Mouse (Mus musculus) adipocyte (in vitro differentiated cells): ENCODE measurements around the gene Ankib1.
"Not testable (repeated sequence)": the region's sequence is repeated elsewhere in the genome, so short reads cannot be mapped to it uniquely, and the experiment has no call there.

Source experiments
- DNase-seq: peaks from one replicate; pipeline ENCODE4 v3.0.0-alpha.2; 2016; ENCODE audit warnings: low spot score

Gene Ankib1

DNA sequence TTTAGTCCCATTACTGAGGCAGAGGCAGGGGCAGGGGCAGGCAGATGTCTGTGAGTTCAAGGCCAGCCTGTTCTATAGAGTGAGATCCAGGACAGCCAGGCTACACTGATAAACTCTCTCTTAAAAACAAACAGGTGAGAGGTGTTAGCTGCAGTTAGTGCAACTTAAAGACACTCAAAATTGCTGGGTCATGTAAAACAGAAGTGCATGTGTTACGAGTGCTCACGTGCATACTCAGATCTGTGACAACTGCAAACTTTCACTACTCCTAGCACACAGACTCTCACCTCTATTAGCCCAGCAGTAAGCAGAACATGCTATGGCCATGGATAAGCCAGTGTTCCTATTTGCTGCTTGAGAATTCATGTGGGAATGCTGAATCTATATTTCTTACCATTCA lies 79.3 kb downstream of the Ankib1 start:
- DNase-seq = no peak

DNA sequence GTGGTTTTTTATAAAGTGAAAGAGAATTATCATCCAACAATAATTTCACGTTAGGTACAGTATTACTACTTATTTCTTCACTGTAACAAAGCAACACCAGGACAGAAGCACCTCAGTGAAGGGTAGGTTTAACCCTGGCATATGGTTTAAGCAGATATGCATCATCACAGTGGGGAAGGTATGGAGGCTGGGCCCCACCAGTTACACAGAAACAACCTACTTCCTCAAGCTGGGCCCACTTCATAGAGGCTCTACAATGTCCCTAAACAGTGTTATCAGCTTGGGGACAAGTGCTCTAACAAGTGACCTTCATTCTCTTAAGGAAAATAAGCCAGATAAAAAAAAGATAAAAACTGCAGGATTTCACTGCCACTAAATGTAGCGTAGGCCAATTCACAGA lies 79.9 kb downstream of the Ankib1 start:
- no peak for DNase-seq

DNA sequence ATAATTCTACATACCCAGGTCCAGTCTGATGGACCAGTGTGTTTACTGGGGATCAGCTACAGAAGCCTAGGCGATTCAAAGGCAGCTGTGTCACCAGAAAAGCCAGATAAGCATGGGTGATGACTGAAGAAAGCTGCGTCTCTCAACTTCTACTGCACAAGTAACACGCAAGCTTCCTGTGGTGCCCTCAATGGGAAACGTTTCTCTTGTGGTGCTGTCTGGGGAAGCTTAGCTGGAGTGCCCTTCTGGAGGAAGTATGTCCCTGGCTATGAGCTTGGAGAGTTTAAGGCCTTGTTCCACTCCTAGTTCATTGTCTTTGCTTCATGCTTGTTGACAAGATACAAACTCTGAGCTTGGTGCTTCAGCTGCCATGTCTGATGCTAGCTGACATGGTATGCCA lies 83.4 kb downstream of the Ankib1 start:
- DNase-seq = no peak

DNA sequence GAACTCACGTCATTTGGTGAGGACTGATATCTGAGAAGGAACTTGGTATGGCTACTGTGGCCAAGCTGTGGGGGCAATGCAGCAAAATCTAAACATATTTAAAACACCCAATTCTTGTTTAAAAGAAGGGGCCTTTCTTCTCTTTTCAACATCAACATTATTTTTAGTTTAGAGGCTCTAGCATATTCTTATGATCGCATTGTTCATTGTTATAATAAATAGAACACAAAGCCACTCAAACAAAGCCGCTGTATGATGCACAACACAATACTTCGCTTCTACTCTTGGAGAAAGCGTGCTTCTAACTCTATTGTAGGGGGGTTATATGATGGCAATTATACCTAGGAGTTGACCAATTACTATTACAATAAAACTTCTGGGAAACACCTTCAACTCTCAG lies 86.9 kb downstream of the Ankib1 start:
- DNase-seq = no peak

DNA sequence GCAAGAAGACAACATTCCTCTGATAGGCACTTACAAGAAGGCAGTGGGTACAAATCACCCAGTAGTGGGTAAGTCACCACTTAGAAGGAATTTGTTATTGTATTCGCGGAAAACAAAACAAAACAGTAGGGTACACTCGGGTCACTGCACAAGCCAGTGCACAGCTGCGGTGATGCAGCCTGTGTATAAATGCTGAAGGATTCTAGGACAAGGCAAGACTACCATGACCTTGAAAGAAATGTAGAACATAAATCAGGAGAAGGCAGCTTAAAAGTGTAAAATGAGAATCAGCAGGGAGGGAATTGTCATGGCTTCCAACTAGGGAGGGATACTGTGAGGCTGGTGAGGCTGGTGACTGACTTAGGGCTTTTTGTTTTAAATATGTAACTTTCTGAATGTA lies 100.5 kb downstream of the Ankib1 start:
- DNase-seq = no peak

DNA sequence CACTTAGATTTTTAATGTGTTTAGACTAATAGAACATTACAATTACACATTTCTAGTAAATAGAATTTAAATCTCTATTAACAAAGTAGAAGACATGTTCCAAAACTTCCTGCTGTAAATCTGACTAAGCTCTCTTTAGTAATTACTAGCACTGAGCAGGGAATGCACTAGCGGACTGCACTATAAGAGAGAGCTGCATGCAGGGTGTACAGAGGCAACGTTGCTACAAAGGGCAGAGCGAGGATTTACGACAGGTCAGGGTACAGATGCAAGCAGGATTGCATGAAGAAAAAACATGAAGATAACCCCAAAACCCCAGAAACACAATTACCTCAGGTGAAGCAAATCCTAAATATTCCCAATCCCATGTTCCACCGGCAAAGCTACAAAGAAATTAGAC lies 102.7 kb downstream of the Ankib1 start:
- DNase-seq = no peak

DNA sequence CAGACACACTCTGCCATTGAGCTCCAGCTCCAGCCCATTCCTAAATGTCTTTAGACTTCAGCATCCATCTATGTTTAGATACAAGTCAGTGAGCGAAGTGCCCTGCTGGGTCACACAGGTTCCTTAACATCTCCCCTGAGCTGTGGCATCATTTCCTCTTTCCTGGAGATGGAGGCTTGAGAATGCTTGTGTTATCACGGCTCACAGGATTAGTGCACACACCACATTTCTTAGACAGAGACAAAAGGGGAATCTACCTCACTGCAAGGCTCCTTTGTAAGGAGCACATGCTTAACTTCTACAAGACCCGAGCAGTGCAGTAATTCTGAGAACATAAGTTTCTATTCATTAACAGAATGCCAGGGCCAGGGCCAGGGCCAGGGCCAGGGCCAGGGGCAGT lies 106.7 kb downstream of the Ankib1 start:
- DNase-seq = no peak

DNA sequence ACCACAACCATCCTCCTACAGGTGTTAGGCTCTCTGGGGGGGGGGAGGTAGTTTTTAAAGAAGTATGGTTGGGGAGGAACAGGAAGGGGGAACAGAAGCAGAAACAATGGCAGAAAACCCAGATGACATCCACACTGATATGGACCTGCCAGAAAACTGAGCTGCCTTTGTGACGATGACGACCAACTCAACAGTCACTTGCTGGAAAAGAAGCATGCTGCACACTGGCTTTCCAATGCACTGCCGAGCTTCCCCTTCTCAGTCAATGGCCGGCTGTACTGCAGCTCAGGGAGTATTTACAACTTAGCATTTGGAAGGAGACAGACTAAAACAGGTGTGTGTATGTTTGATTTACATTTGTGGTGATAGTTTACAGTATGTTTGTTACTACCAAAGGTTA lies 107.5 kb downstream of the Ankib1 start:
- no peak for DNase-seq

DNA sequence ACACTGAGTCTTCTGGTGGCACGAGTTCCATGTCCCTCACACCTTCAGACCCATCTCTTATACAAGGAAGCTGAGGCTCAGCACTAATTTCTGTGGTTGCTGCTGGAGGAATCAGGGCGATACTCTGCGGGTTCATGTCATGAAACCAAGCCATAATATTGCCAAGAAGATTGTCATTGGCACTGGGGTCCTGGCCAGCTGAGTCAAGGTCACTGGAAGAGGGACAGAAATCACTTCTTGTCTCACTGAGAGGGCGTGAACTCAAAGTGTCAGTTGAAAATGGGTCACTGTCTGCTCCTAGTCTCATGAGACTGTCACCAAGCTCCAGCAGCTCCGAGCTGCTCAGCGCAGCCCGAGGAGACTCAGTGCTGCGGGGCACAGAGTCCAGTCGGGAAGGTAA lies 109.8 kb downstream of the Ankib1 start:
- DNase-seq = no peak

DNA sequence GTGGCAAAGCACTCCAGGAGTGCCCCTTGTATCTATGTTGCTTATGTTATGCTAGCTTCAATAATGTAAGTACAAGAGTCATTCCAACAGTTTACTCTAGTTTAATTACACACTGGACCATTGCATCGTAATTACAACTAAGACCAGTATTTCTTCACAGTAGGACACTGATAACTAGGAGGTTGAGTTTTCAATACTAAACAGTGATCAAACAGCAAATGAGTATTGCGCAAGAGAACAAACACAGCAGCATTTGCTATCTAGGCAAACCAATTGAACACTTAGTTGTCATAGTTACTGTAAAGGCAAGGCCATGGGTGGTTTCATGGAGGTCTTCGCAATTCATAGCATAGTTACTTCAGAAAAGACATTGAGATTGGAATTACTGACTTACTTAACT lies 111.4 kb downstream of the Ankib1 start:
- no peak for DNase-seq

DNA sequence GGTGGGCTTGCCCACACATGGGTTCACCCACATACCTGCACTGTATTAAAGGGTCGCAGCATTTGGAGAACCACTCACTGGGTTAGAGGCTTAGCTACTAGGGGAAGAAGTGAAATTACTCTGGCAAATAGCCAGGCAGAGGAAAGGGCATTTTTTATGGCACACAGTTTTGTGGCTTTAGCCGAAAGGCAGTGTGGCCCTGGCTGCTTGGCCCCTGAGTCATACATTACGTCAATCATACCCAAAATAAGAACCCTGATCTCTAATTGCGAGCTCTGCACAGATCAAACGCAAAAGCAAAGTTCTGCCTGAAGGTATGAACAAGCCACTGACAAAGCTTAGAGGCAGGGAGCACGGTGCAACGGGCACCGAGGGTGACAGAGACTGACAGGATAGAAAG lies 114.4 kb downstream of the Ankib1 start:
- peak; percentile 24 for DNase-seq

DNA sequence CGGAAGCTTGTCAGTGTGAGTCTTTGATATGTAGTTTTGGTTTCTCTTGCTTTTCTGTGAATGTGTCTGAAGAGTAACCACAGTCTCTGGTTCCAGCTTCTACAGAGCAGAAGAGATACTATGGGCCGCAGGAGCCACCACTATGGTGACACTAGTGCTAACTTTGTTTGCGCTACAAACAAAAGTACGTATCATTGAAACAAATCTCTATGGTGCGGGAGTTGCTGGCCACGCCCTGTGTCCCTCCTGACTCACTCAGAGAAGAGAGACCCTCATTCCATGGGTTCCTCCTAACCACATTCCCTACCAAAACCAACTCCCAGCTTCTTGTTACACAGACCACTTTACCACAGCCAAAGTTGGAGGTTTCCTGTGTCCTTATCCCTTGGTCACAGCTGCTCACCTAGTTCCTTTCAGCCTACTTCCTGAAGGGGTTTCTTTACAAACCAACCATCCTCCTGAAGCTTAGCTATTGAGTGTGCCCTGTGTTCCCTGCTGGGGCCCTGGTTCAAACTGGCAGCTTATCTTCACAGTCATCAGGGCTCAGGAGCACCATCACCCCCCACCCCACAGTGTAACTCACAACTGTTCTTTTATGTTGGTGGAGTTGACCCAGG lies 132.7 kb downstream of the Ankib1 start:
- no peak for DNase-seq

DNA sequence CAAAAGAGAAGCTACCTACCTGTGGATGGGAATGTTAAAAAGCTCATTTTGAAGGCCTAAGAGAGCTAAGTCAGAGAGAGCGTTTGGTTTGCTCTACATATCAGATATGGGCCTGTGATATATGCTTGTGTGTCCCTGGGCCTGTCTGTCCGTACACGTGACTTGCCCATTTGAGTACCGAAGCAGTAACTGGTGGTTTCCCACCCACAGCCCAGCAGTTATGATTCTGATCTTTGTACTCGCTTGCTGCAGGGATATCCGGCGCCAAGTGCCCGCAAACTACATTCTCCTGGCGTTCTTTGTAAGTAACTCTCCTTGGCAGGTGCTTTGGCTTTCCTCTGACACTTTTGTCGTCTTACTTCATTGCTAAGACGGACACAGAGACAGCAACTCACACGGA lies 136.1 kb downstream of the Ankib1 start:
- no peak for DNase-seq

DNA sequence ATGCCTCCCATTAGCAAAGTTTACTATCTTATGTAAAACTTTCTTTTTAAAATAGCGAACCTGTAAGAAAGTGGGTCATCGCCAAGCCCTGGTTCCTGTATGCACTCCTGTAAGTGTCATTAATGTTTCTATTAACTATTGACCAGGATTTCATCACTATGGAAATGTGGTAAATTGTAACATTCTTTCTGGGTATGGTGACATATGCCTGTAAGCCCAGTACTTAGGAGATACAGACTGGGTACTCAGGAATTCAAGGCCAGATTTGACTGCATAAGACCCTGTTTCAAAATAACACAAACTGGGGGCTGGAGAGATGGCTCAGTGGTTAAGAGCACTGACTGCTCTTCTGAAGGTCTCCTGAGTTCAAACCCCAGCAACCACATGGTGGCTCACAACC lies 137.5 kb downstream of the Ankib1 start:
- no peak for DNase-seq

DNA sequence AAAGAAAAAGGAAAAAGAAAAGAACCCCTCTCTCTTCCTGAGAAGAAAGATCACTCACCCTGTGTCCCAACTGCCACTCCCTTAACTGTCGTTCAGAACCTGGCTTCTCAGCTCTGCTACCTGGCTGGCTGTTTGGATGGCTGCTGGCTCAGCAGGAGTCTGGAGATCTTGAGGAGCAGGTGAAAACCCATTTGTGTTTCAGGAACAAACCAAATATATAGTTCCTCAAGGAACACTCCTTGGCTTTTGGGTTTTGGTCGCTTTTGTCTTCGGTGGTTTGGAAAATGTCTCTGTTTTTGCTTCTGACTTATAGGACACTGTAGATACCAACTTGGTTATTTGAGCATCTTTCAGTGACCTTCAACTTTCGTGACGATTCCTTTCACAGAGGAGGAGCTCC lies 145.6 kb downstream of the Ankib1 start, which contains the start of gene Gatad1:
Gene Gatad1 (minus strand): TSS at position 101 of the 400 bp plus-strand sequence.
- DNase-seq = no peak

DNA sequence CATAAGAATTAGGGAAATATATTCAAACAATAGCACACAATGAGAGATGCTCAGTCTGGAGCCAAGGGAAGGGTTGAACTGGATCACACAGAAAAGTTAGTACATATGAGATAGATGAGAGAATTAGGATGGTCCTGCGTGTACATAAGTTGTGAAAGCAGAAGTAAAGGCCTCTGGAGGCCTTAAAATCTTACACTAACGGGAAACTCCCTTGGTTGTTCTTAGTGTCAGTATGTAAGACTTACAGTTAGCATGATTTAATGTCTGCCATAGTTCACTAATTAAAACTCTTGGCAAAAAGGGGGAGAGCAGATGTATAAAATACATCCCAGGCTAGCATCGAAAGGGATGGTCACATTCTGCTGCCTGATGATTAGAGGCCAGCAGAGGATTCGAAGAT lies 148.9 kb downstream of the Ankib1 start:
- DNase-seq = no peak

DNA sequence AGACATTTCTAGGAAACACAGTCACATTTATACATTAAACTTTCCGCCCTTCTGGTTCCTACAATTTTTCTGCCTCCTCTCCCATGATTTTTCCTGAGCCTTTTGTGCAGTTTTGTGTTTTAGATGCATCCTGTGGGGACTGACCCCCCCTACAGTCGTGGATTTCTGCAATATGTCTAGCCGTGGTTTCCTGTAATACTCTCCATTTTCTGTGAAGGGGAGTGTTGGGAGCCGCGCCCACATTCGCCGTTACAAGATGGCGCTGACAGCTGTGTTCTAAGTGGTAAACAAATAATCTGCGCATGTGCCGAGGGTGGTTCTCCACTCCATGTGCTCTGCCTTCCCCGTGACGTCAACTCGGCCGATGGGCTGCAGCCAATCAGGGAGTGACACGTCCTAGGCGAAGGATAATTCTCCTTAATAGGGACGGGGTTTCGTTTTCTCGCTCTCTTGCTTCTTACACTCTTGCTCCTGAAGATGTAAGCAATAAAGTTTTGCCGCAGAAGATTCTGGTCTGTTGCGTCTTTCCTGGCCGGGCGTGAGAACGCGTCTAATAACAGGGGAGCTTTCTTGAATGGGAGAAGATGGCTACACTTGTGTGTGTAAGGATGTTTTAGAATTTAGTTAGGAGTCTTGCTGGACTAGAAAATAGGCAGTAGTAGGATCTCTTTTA lies 149.7 kb downstream of the Ankib1 start:
- DNase-seq = not testable (repeated sequence)

DNA sequence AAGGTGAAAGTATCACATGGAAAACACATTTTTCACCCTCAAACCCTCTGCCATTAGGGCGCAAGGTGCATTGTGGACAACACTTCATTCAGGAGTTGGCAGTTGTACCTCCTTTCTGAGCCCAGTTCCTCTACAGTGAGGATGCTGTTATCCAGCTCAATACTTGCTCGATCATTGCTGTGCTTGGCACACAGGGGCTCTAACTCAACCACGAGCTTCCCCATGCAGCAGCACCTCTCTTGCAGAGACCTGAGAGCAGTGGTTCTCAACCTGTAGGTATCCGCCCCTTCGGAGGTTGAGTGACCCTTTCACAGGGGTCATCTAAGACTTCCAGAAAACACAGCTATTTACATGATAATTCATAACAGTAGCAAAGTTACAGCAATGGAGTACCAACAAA lies 151.1 kb downstream of the Ankib1 start:
- no peak for DNase-seq

DNA sequence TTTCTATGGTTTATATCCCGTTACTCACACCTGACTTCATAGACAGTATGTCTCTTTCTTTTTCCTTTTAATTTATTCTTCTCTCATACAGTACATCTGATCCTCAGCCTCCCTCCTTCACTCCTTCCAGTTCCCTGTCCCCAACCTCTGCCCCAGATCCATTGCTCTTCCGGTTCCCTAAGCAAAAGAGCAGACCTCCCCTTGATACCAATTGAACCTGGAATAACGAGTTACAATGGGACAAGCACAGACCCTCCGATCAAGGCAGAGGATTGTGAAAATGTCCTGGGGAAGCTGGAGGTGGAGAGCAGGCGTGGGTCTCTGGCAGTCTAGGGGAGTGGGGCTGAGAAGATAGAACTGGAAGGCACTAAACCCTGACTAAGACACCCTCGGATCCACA lies 151.8 kb downstream of the Ankib1 start, which contains the start of gene Tmbim7:
Gene Tmbim7 (plus strand): TSS at position 301 of the 400 bp plus-strand sequence.
- no peak for DNase-seq

DNA sequence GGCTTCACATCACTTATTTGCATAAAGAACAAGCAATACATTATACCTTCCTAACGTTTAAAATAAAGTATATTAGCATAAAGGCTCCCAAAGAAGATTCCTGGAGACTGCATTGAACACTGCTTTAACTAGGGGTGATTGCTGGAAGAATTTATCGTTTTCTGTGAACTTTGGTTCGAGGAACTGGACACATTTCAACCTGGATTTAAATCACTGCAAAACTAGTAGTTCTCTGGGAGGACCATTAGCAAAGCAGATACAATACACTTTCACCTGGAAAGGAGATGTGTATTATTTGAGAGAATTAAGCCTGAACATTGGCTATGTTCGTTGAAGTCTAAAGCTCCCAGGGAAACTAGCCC lies 153.9 kb downstream of the Ankib1 start:
- DNase-seq = no peak

DNA sequence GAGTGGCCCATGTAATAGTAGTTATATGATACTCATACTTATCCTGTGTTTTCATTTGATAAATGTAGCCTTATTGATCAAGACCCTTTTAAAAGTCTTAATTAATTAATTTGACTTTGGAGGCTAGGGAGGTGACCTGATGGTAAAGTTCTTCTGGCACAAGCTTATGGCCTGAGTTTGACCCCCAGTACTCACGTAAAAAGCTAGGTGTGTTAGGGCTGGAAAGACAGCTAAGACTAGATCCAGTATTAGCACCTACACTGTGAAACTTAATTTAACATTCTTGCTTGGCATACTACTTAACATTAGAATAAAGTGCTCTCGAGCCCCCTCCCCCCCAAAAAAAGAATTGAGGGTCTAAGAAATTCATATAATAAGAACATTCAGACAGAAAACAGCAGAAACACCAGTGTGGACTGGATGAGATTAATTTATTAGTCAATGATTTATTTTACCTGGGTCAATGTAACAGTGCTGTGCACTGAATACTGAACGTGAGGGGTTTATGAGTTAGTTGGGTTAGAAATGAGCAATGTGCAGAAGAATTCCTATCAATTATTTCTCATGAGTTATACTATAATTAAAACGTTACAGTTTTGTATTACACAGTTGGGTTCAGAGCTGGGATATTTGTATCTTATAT lies 154.4 kb downstream of the Ankib1 start:
- DNase-seq = no peak

DNA sequence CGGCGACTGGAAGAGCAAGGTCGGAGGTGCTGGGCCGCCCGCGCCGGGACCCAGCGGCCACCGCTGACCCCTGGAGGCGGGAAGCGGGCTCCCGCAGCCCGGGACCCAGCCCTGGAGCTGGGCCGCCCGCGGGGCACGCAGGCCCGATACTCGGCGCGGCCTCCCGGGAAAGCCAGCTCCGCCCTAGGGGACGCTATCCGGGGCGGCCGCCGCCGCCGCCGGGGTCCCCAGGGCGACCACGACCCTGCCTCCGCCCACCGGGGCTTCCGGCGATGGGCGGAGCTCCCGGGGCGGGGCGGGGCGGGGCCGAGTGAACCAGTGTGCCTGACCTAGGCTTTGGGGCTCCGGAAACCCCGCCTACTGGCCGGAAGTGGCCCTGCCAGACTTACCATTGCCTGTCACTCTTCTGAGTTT lies 155.0 kb downstream of the Ankib1 start:
- peak; percentile 92 for DNase-seq

DNA sequence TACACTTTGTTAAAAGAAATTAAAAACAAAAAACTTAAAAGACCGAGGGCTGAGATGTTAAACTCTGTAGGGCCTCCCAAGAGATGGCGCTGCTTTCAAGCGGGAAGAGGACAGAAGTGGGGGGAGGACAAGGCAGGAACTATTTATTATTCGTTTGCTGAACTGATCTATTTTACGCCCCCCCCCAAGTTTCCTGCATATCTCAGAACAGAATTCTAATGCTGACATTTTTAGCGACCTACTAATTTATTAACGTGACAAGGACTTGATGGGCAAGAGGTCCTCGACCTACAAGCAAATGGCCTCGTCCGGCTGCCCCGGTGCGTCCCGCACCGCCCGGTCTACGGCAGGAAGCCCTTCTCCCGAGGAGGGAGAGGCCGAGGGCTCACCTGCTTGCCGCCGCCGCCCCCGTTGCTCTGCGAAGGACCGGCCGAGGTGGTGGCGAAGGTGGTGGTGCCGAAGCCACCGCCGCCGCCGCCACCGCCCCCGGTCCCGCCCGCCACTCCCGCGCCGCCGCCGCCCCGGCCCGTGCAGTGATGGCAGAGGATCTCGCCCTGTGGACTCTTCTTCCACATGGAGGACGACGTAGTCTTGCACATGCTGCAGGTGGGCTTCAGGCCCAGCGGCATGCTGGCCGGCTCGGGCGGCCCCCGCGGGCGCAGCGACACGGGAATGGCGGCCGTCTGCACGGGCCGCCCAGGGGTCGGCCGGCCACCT lies 155.6 kb downstream of the Ankib1 start:
- peak; percentile 81 for DNase-seq
